Mouse (Mus musculus) limb, embryonic 14.5 days (tissue): Measurements from ENCODE around the gene Rhof. TPM values are rescaled to one million over a fixed set of nuclear protein-coding genes. Genes with fewer than 3 reads are reported as not detected.

Experiments used
- ATAC-seq: fragments of 200-750 bp; cut with Nextera tagmentation; 2 replicates; pipeline ENCODE4 v1.8.0; 2017; ENCODE audit warnings: low read depth, moderate number of reproducible peaks, moderate TSS enrichment; ENCODE audit not compliant: low FRiP score
- DNase-seq: peaks from one replicate; pipeline ENCODE4 v3.0.0-alpha.2; 2015; ENCODE audit warnings: low spot score
- H3K27ac ChIP-seq: fragments of 300-500 bp; sonication (generic); replicated peaks from 2 replicates; pipeline ENCODE4 v1.5.1; 2014; ENCODE audit warnings: low read depth, mild to moderate bottlenecking, low read length, moderate library complexity, mixed read lengths
- H3K27me3 ChIP-seq: fragments of 300-500 bp; sonication (generic); 2 replicates; pipeline ENCODE4 v1.6.1; 2014; ENCODE audit warnings: low read length, mixed read lengths; ENCODE audit not compliant: control insufficient read depth, insufficient read depth
- H3K36me3 ChIP-seq: fragments of 300-500 bp; sonication (generic); 2 replicates; pipeline ENCODE4 v1.6.1; 2014; ENCODE audit warnings: mild to moderate bottlenecking, low read length, moderate library complexity, mixed read lengths; ENCODE audit not compliant: control insufficient read depth, insufficient read depth
- H3K4me1 ChIP-seq: fragments of 300-500 bp; sonication (generic); 2 replicates; pipeline ENCODE4 v1.6.1; 2014; ENCODE audit warnings: antibody characterized with exemption, low read length, mixed read lengths; ENCODE audit not compliant: control insufficient read depth, insufficient read depth
- H3K4me2 ChIP-seq: fragments of 300-500 bp; sonication (generic); replicated peaks from 2 replicates; pipeline ENCODE4 v1.6.1; 2014; ENCODE audit warnings: low read depth, mild to moderate bottlenecking, low read length, moderate library complexity; ENCODE audit not compliant: severe bottlenecking
- H3K4me3 ChIP-seq: fragments of 300-500 bp; sonication (generic); replicated peaks from 2 replicates; pipeline ENCODE4 v1.5.1; 2014; ENCODE audit warnings: low read length
- H3K9ac ChIP-seq: fragments of 300-500 bp; sonication (generic); 2 replicates; pipeline ENCODE4 v1.6.1; 2014; ENCODE audit warnings: mild to moderate bottlenecking, low read depth, low read length, moderate library complexity; ENCODE audit not compliant: severe bottlenecking
- H3K9me3 ChIP-seq: fragments of 300-500 bp; sonication (generic); 2 replicates; pipeline ENCODE4 v1.6.1; 2016; ENCODE audit warnings: low read length; ENCODE audit not compliant: control insufficient read depth
- POLR2A ChIP-seq: fragments of 200-500 bp; IDR thresholded peaks from 2 replicates; pipeline ENCODE4 v1.8.0; 2012; ENCODE audit warnings: inconsistent platforms, mild to moderate bottlenecking, moderate library complexity, borderline replicate concordance; ENCODE audit not compliant: insufficient read depth, insufficient read length; ENCODE audit errors: extremely low read depth
- WGBS: fragments of 180-500 bp; shearing (Covaris S2); extraction: QIAGEN DNeasy Blood & Tissue Kit; methylation state at CpG from one replicate; pipeline ENCODE4 v1.1.7; 2014; 5-methylcytosine and 5-hydroxymethylcytosine counted together
- polyA plus RNA-seq, 2 experiments: library from polyadenylated mRNA; depleted of rRNA in 1 of 2; stranded (reverse) in 1 of 2; unstranded in 1 of 2; fragments of >200 nt; fragmentation: Nextera tagmentation in 1 of 2; extraction: Ambion mirVana in 1 of 2; gene quantifications; 2 replicates each; pipeline versions ENCODE4 v1.2.1 to v1.2.3; 2012 to 2014

Rhof gene
- polyA plus RNA-seq, 2 experiments: 3.9 to 5.8 TPM

DNA sequence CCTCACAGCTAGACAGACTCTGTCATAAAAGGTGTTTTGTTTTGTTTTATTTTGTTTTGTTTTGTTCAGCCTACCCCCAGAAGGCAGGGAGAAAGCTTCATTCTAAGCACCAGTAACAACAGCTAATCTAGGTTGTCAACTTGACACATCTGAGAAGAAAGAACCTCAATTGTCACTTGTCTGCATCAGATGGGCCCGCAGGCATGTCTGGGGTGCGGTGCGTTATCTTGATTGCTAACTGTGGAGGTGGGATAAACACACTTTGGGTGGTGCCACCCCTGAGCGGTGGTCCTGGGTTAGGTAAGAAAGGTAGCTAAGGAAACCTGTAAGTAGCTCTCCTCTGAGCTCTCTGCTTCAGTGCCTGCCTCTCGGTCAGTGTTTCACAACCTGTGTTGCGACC, 5.5 kb downstream of the Rhof start:
- H3K4me3 ChIP-seq: no peak overlapping the region
- H3K4me1 ChIP-seq: peaks cover 10% of the 10 kb centered on the region
- no peaks in the 10 kb centered on the region for H3K9me3 ChIP-seq
- DNase-seq: no peak
- ATAC-seq: no peak
- peaks cover 38% of the 10 kb centered on the region for H3K36me3 ChIP-seq
- no peak overlapping the region for H3K27ac ChIP-seq
- no peaks in the 10 kb centered on the region for H3K27me3 ChIP-seq
- H3K4me2 ChIP-seq: no peak overlapping the region
- 61% methylated on average over 6 of the region's 6 CpGs for WGBS
- no peak for TF ChIP-seq POLR2A
- H3K9ac ChIP-seq: no peak overlapping the region

DNA sequence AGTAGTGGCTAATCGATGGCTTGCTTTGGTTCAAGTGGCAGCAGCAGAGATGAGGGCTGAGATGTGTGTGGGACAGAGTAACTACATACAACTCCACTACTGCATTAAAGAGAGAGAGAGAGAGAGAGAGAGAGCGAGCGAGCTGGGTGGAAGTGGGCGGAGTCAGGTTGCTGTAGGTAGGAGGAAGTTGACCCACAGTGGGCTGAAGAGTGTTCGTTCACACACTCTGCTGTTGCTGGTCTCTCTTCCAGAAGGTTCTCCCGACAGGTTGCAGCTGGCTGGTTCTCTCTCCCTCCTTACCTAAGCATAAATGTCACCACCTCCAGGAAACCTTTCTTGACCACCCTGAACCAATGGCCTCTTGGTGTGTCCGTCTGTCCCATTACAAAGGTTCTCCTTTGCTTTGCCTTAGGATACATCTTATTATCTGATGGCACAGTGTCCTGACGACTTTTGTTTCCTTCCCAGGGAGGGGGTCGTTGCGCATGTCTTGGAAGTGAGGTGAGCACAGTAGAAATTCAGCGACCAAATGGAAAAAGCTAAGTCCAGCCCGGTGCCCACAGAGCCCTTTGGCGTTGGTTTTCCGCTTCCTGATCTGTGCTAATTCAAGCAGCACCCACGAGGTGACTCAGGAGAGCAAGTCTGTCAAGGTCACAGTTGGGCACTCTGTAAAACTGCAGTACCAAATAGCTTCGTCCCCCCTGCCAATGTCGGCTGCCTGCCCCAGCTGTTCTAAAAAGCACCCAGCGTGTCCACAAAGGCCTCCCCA, 6.7 kb downstream of the Rhof start:
- H3K27ac ChIP-seq: no peak overlapping the region
- no peak overlapping the region for H3K4me2 ChIP-seq
- ATAC-seq: no peak
- no peaks in the 10 kb centered on the region for H3K9me3 ChIP-seq
- H3K27me3 ChIP-seq: no peaks in the 10 kb centered on the region
- DNase-seq: no peak
- 83% methylated on average over 18 of the region's 18 CpGs for WGBS
- H3K4me1 ChIP-seq: no peaks in the 10 kb centered on the region
- H3K36me3 ChIP-seq: peaks cover 36% of the 10 kb centered on the region
- H3K4me3 ChIP-seq: no peak overlapping the region
- H3K9ac ChIP-seq: no peak overlapping the region
- no peak for TF ChIP-seq POLR2A

GRCm38 (mm10) chr5:123125105-123125504, 7.4 kb downstream of the Rhof start:
- H3K4me2 ChIP-seq: no peak overlapping the region
- no peak for ATAC-seq
- H3K27ac ChIP-seq: no peak overlapping the region
- H3K9me3 ChIP-seq: no peaks in the 10 kb centered on the region
- WGBS: 71% methylated on average over 6 of the region's 6 CpGs
- no peak overlapping the region for H3K9ac ChIP-seq
- H3K36me3 ChIP-seq: peaks cover 31% of the 10 kb centered on the region
- no peaks in the 10 kb centered on the region for H3K4me1 ChIP-seq
- no peak for DNase-seq
- no peaks in the 10 kb centered on the region for H3K27me3 ChIP-seq
- no peak overlapping the region for H3K4me3 ChIP-seq
- TF ChIP-seq POLR2A: no peak

GRCm38 (mm10) chr5:123122181-123122580, 10.3 kb downstream of the Rhof start:
- DNase-seq: no peak
- 92% methylated on average over 4 of the region's 4 CpGs for WGBS

GRCm38 (mm10) chr5:123120624-123121215, 11.8 kb downstream of the Rhof start:
- 67% methylated on average over 7 of the region's 7 CpGs for WGBS

More at GRCm38 (mm10) chr5:123122181-123122580, 10.3 kb downstream of the Rhof start:
- Histone ChIP-seq H3K27me3 (no peaks in the 10 kb centered on the region), H3K27ac (no peak overlapping the region), H3K9ac (no peak overlapping the region), H3K4me1 (no peaks in the 10 kb centered on the region), H3K4me3 (no peak overlapping the region), H3K4me2 (no peak overlapping the region), H3K9me3 (no peaks in the 10 kb centered on the region), H3K36me3 (peaks cover 22% of the 10 kb centered on the region)
- TF ChIP-seq POLR2A: no peak
- no peak for ATAC-seq

More at GRCm38 (mm10) chr5:123120624-123121215, 11.8 kb downstream of the Rhof start:
- H3K27ac ChIP-seq: no peak overlapping the region; the same call in 1 of the 2 replicates
- H3K9ac ChIP-seq: no peak overlapping the region
- no peak for TF ChIP-seq POLR2A
- H3K4me1 ChIP-seq: no peaks in the 10 kb centered on the region
- H3K4me3 ChIP-seq: no peak overlapping the region
- no peak for ATAC-seq
- peaks cover 11% of the 10 kb centered on the region; the same call in 1 of the 2 replicates for H3K36me3 ChIP-seq
- DNase-seq: no peak
- H3K27me3 ChIP-seq: no peaks in the 10 kb centered on the region
- no peak overlapping the region for H3K4me2 ChIP-seq
- H3K9me3 ChIP-seq: no peaks in the 10 kb centered on the region
